Mouse (Mus musculus) small intestine, adult 2 months (tissue): ENCODE results near the gene Cd248. TPM values are rescaled to one million over a fixed set of nuclear protein-coding genes. Genes with fewer than 3 reads are reported as not detected.

Source experiments
- H3K27ac ChIP-seq: fragments of 200-500 bp; 2 replicates; pipeline ENCODE4 v1.5.1; 2012; ENCODE audit warnings: low read depth, low read length, control low read depth, inconsistent platforms; ENCODE audit not compliant: insufficient read depth
- H3K27me3 ChIP-seq: fragments of 200-500 bp; 2 replicates; pipeline ENCODE4 v1.6.1; 2012; ENCODE audit warnings: mild to moderate bottlenecking, moderate library complexity, low read length, inconsistent platforms; ENCODE audit not compliant: control insufficient read depth, insufficient read depth
- H3K36me3 ChIP-seq: fragments of 200-500 bp; 2 replicates; pipeline ENCODE4 v1.6.1; 2012; ENCODE audit warnings: mild to moderate bottlenecking, low read length, control low read depth, inconsistent platforms; ENCODE audit not compliant: control insufficient read depth, insufficient read depth
- H3K4me1 ChIP-seq: fragments of 200-500 bp; 2 replicates; pipeline ENCODE4 v1.6.1; 2012; ENCODE audit warnings: low read length, inconsistent platforms, mixed read lengths; ENCODE audit not compliant: control insufficient read depth, insufficient read depth, insufficient read length
- H3K4me3 ChIP-seq: fragments of 200-500 bp; 2 replicates; pipeline ENCODE4 v1.5.1; 2012; ENCODE audit warnings: low read depth, mild to moderate bottlenecking, control low read depth, inconsistent platforms, low read length, moderate library complexity
- CTCF ChIP-seq: fragments of 200-500 bp; IDR thresholded peaks from 2 replicates; pipeline ENCODE4 v1.5.1; 2012; ENCODE audit warnings: low read depth, mild to moderate bottlenecking, control low read depth, inconsistent platforms, low read length, moderate library complexity, mixed read lengths; ENCODE audit not compliant: insufficient replicate concordance, insufficient read length; ENCODE audit errors: extremely low read depth
- POLR2A ChIP-seq: fragments of 200-500 bp; IDR thresholded peaks from 2 replicates; pipeline ENCODE4 v1.6.1; 2012; ENCODE audit warnings: low read depth, mild to moderate bottlenecking, control low read depth, inconsistent platforms, low read length, moderate library complexity
- WGBS: fragments of 180-500 bp; shearing (Covaris S2); methylation state at CpG from one replicate; pipeline ENCODE4 v1.1.7; 2018; 5-methylcytosine and 5-hydroxymethylcytosine counted together
- polyA plus RNA-seq: library from polyadenylated mRNA; depleted of rRNA; stranded (reverse); fragments of >200 nt; gene quantifications from 2 replicates; pipeline ENCODE4 v1.2.3, GENCODE M21; 2012

Gene Cd248
- polyA plus RNA-seq, 1 experiment = 3.4 TPM

DNA sequence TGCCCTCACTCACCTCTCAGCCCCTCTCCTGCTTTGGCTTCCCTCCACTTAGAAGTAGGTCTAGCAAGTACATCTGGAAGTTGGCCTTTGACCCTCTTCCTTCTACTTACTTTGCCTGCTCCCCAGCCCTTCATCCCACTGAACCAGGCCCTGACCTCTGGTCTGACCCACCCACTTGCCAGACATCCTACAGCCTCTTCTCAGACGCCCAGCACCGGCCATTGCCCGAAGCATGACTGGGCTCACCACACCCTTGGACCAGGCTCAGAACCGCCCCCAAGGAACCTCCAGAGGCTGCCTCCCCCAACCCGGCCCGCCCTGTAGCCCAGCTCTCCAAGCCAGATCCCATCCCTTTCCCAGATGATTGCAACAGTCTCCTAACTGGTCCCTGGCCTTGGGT, 5.4 kb upstream of the Cd248 start:
- H3K27me3 ChIP-seq = peaks cover 6% of the 10 kb centered on the region; the same call in 1 of the 2 replicates
- H3K27ac ChIP-seq = no peak overlapping the region
- WGBS = 53% methylated on average over 6 of the region's 6 CpGs
- peaks cover 3% of the 10 kb centered on the region; the same call in 1 of the 2 replicates for H3K4me1 ChIP-seq
- H3K36me3 ChIP-seq = no peaks in the 10 kb centered on the region
- TF ChIP-seq CTCF (no peak), POLR2A (no peak)
- H3K4me3 ChIP-seq = no peak overlapping the region

DNA sequence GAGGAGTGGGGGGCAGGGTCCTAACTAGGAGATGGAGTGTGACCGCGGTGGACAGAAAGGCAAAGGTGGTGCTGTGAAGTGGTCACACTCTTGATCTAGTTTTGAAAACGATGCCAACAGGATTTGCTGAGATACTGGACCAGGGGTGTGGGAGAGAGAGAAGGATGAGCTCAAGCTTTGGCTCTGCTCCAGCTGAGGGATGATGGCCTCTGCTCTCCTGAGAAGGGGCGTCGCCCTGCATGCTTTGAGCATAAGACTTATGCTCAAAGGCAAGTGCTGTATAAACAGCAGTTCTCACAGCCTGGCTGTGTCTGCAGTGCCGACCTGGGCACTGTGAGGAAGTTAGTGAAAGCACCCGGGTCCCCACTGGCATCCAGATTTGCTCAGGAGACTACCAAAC, 2.8 kb upstream of the Cd248 start:
- Histone ChIP-seq H3K27me3 (peaks cover 23% of the 10 kb centered on the region), H3K4me3 (no peak overlapping the region), H3K36me3 (no peaks in the 10 kb centered on the region), H3K27ac (no peak overlapping the region), H3K4me1 (peaks cover 14% of the 10 kb centered on the region)
- no peak for TF ChIP-seq CTCF
- no peak for TF ChIP-seq POLR2A
- WGBS = 36% methylated on average over 7 of the region's 7 CpGs

DNA sequence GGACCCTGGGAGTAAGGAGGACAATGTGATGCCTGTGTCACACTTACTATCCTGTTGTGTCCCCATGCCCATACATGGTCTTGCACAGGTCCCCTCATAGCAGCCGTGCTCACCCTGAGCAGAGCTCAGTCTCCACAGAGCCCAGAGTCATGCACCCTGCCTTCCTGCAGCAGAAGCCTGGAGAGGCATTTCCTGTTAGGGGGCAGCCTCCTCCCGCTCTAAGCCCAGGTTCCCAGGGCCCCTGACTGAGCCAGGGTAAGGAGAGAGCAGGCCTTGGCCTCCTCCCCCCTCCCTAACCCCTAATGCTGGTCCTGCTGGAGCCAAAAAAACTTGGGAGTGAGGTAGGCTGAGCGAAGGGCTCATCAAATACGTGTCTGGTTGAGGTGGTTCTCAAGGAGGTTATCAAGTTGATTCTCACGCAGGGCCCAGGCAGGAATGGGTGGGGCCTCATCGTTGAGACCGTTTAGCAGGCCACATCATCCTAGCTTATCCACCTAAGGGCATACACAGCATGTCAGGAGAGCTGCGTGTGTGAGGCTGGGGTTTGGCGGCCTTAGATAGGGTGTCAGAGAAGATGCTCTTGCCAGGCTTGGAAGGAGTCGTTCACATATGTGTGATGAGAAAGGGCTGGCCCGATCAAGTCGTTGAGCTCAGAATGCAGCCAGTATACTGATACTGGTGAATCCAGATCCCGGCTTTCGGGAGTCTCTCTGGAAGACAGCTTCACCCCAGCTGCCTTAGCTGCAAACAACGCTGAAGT, 658 bp upstream of the Cd248 start:
- peaks cover 27% of the 10 kb centered on the region for H3K27me3 ChIP-seq
- H3K36me3 ChIP-seq = no peaks in the 10 kb centered on the region
- H3K4me1 ChIP-seq = peaks cover 14% of the 10 kb centered on the region
- WGBS = 13% methylated on average over 15 of the region's 15 CpGs
- TF ChIP-seq POLR2A (no peak), CTCF (no peak)
- H3K27ac ChIP-seq = peak overlapping the region; percentile 35
- H3K4me3 ChIP-seq = no peak overlapping the region

DNA sequence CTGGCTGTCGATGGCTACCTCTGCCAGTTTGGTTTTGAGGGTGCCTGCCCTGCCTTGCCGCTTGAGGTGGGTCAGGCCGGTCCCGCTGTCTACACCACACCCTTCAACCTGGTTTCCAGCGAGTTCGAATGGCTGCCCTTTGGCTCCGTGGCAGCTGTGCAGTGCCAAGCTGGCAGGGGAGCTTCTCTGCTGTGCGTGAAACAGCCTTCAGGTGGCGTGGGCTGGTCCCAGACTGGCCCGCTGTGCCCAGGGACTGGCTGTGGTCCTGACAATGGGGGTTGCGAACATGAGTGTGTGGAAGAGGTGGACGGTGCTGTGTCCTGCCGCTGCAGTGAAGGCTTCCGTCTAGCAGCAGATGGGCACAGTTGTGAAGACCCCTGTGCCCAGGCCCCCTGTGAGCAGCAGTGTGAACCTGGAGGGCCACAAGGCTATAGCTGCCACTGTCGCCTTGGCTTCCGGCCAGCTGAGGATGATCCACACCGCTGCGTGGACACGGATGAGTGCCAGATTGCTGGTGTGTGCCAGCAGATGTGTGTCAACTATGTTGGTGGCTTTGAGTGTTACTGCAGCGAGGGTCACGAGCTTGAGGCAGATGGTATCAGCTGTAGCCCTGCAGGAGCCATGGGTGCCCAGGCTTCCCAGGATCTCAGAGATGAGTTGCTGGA, 824 bp downstream of the Cd248 start:
- H3K4me1 ChIP-seq = peaks cover 14% of the 10 kb centered on the region
- 33% methylated on average over 21 of the region's 21 CpGs for WGBS
- H3K4me3 ChIP-seq = peak overlapping the region; percentile 61
- no peaks in the 10 kb centered on the region for H3K36me3 ChIP-seq
- TF ChIP-seq CTCF = no peak
- no peak for TF ChIP-seq POLR2A
- peaks cover 27% of the 10 kb centered on the region for H3K27me3 ChIP-seq
- no peak overlapping the region for H3K27ac ChIP-seq

DNA sequence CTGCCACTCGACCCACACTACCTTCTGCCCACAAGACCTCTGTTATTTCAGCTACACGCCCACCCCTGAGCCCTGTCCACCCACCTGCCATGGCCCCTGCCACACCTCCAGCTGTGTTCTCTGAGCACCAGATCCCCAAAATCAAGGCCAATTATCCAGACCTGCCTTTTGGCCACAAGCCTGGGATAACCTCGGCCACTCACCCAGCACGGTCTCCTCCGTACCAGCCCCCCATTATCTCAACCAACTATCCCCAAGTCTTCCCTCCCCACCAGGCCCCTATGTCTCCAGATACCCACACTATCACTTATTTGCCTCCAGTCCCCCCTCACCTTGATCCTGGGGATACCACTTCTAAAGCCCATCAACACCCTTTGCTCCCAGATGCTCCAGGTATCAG, 1.6 kb downstream of the Cd248 start:
- H3K4me3 ChIP-seq = no peak overlapping the region
- no peak for TF ChIP-seq CTCF
- TF ChIP-seq POLR2A = no peak
- WGBS = 77% methylated on average over 5 of the region's 5 CpGs
- H3K4me1 ChIP-seq = peaks cover 14% of the 10 kb centered on the region
- peaks cover 27% of the 10 kb centered on the region for H3K27me3 ChIP-seq
- H3K27ac ChIP-seq = no peak overlapping the region
- H3K36me3 ChIP-seq = no peaks in the 10 kb centered on the region

DNA sequence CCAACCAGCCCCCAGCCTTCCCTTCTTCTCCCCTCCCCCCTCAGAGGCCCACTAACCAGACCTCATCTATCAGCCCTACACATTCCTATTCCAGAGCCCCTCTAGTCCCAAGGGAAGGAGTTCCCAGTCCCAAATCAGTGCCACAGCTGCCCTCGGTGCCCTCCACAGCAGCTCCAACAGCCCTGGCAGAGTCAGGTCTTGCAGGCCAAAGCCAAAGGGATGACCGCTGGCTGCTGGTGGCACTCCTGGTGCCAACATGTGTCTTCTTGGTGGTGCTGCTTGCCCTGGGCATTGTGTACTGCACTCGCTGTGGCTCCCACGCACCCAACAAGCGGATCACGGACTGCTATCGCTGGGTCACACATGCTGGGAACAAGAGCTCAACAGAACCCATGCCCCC, 2.1 kb downstream of the Cd248 start:
- no peak overlapping the region for H3K27ac ChIP-seq
- WGBS = 85% methylated on average over 7 of the region's 7 CpGs
- peaks cover 14% of the 10 kb centered on the region for H3K4me1 ChIP-seq
- H3K36me3 ChIP-seq = no peaks in the 10 kb centered on the region
- TF ChIP-seq POLR2A = no peak
- TF ChIP-seq CTCF = no peak
- H3K27me3 ChIP-seq = peaks cover 27% of the 10 kb centered on the region
- H3K4me3 ChIP-seq = no peak overlapping the region

DNA sequence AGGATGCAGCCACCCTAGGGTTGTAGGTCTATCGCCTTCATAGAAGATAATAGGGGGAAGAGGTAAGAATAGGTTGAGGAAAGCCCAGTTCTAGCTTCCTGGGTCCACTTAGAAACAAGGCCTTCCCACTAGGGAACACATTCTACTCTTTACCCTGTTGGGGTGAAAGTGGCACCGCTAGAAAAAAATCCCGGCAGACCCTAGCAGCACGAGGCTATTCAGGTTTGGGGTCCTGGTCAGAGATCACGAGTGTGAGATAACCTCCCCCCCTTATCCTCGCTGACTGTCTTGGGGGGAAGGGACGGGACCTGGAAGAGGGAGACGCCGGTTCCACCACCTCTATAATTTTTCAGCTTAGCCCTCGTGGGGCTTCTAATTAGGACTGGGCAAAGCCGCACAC, 3.2 kb downstream of the Cd248 start:
- Histone ChIP-seq H3K27me3 (peaks cover 27% of the 10 kb centered on the region), H3K36me3 (no peaks in the 10 kb centered on the region), H3K4me3 (peak overlapping the region; percentile 63), H3K4me1 (peaks cover 14% of the 10 kb centered on the region), H3K27ac (no peak overlapping the region)
- no peak for TF ChIP-seq POLR2A
- no peak for TF ChIP-seq CTCF
- WGBS = 43% methylated on average over 11 of the region's 11 CpGs
